In the genomic region with DNA sequence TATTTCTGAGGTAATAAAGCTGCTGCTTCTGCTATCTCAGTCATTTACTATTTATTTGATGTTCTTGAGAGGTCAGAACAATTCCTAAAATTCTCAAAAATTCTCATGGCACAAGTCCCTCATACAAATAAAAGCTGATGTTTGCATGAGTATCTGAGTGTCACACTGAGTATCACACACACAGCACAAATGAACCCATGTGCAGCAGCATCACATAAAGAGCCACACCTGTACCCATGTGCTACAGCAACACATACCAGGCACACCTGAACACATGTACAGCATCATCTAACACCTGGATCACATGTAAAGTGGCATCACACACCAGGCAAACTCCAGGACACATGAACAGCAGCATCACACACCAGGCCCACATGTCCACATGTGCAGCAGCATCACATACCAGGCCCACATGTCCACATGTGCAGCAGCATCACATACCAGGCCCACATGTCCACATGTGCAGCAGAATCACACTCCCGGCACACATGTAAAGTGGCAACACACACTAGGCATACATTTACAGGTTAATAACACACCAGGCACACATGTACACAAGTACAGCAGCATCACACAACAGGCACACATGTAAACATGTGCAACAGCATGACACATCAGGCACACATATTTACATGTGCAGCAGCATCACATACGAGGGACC, we compare ENCODE assay signal across 8 mouse cellular contexts.
DNase-seq lines count a peak whose midpoint lies in the region; ATAC-seq lines count a peak whose summit lies in the region.

No protein-coding gene starts in this region.

- H3K27me3 ChIP-seq in heart, embryonic 11.5 days (ENCODE audit: control insufficient read depth, insufficient read depth, low read length): no peaks in the 10 kb centered on the region
- no peaks in the 10 kb centered on the region for H3K27me3 ChIP-seq in forebrain, embryonic 10.5 days (ENCODE audit: poor library complexity, severe bottlenecking)
- no peaks in the 10 kb centered on the region for H3K27me3 ChIP-seq in limb, embryonic 15.5 days
- no peaks in the 10 kb centered on the region for H3K27me3 ChIP-seq in stomach, embryonic 15.5 days (replicated peaks)

- peak overlapping the region; percentile 67 for H3K4me2 ChIP-seq in heart, embryonic 11.5 days
- H3K4me2 ChIP-seq in limb, embryonic 15.5 days: peak overlapping the region; percentile 68
- peak overlapping the region; percentile 63 for H3K4me2 ChIP-seq in stomach, embryonic 15.5 days

- ATAC-seq in heart, embryonic 11.5 days (replicated peaks; ENCODE audit: insufficient number of reproducible peaks, low FRiP score, low TSS enrichment): no peak; the same call in 1 of the 2 replicates
- ATAC-seq in limb, embryonic 15.5 days (ENCODE audit: insufficient number of reproducible peaks, low FRiP score, low TSS enrichment, low read depth): no peak
- ATAC-seq in stomach, embryonic 15.5 days (ENCODE audit: insufficient read depth, low FRiP score, low read depth): no peak; the same call in 1 of the 2 replicates

- intact Hi-C loops in heart, postnatal 14 days (cut with DNase I): loop anchor here (5.0 kb wide), 1 partner anchor 126 kb away; no protein-coding TSS in a partner anchor
- intact Hi-C loops in left cerebral cortex, postnatal 14 days (cut with DNase I): loop anchor here (5.0 kb wide), 1 partner anchor 101 kb away; a partner anchor contains a TSS

- H3K4me3 ChIP-seq in heart, embryonic 11.5 days (ENCODE audit: low read depth, low read length): peak overlapping the region; percentile 61
- H3K4me3 ChIP-seq in forebrain, embryonic 10.5 days: peak overlapping the region; percentile 64
- H3K4me3 ChIP-seq in limb, embryonic 15.5 days: peak overlapping the region; percentile 77
- H3K4me3 ChIP-seq in stomach, embryonic 15.5 days (replicated peaks): peak overlapping the region; percentile 71

- H3K9me3 ChIP-seq in heart, embryonic 11.5 days (replicated peaks; ENCODE audit: control insufficient read depth, low read length): no peaks in the 10 kb centered on the region
- H3K9me3 ChIP-seq in forebrain, embryonic 10.5 days: no peaks in the 10 kb centered on the region
- no peaks in the 10 kb centered on the region for H3K9me3 ChIP-seq in limb, embryonic 15.5 days
- no peaks in the 10 kb centered on the region for H3K9me3 ChIP-seq in stomach, embryonic 15.5 days

- no peaks in the 10 kb centered on the region for H3K36me3 ChIP-seq in heart, embryonic 11.5 days (ENCODE audit: control insufficient read depth, insufficient read depth, low read length)
- no peaks in the 10 kb centered on the region for H3K36me3 ChIP-seq in forebrain, embryonic 10.5 days (replicated peaks)
- no peaks in the 10 kb centered on the region for H3K36me3 ChIP-seq in limb, embryonic 15.5 days
- H3K36me3 ChIP-seq in stomach, embryonic 15.5 days: no peaks in the 10 kb centered on the region

- DNase-seq in heart, postnatal 14 days: no peak
- peak; percentile 89 for DNase-seq in ES-CJ7 (ENCODE audit: low read depth, low spot score)
- no peak for DNase-seq in forebrain, embryonic 10.5 days (ENCODE audit: extremely low spot score, low spot score)
- no peak for DNase-seq in urinary bladder, postnatal 10 days (ENCODE audit: low spot score)
- no peak for DNase-seq in left cerebral cortex, postnatal 14 days (ENCODE audit: low spot score in 2 of 2)

- 0 out of 2 replicates have a peak, but pooled peaks cover 2% of the 10 kb centered on the region for H3K4me1 ChIP-seq in heart, embryonic 11.5 days (ENCODE audit: control insufficient read depth, insufficient read depth, low read length)
- H3K4me1 ChIP-seq in forebrain, embryonic 10.5 days: peaks cover 4% of the 10 kb centered on the region; the same call in 1 of the 2 replicates
- H3K4me1 ChIP-seq in limb, embryonic 15.5 days: peaks cover 6% of the 10 kb centered on the region
- no peaks in the 10 kb centered on the region for H3K4me1 ChIP-seq in stomach, embryonic 15.5 days

- 28% methylated on average over 2 of the region's 2 CpGs for WGBS in heart, embryonic 11.5 days (ENCODE audit: insufficient replicate concordance)
- WGBS in forebrain, embryonic 10.5 days: 16% methylated on average over 2 of the region's 2 CpGs
- WGBS in limb, embryonic 15.5 days: 19% methylated on average over 2 of the region's 2 CpGs
- WGBS in stomach, embryonic 15.5 days: 25% methylated on average over 2 of the region's 2 CpGs

- peak overlapping the region; percentile 94 for H3K27ac ChIP-seq in heart, embryonic 11.5 days (ENCODE audit: low read depth, low read length)
- peak overlapping the region; percentile 84 for H3K27ac ChIP-seq in forebrain, embryonic 10.5 days
- H3K27ac ChIP-seq in limb, embryonic 15.5 days: peak overlapping the region; percentile 94
- H3K27ac ChIP-seq in stomach, embryonic 15.5 days: peak overlapping the region; percentile 93

- peak overlapping the region; percentile 77 for H3K9ac ChIP-seq in heart, embryonic 11.5 days (ENCODE audit: low read depth, low read length)
- peak overlapping the region; percentile 74 for H3K9ac ChIP-seq in limb, embryonic 15.5 days
- H3K9ac ChIP-seq in stomach, embryonic 15.5 days: peak overlapping the region; percentile 48; the same call in 1 of the 2 replicates
